Mouse (Mus musculus): ENCODE data around the gene Plxnb1. TPM values are rescaled to one million over a fixed set of nuclear protein-coding genes. Genes with fewer than 3 reads are reported as not detected.

Gene Plxnb1
- polyA plus RNA-seq, 1 experiment, result 5.8 TPM

- TF ChIP-seq CTCF (IDR thresholded peaks at IDR 0.05; ENCODE audit: control insufficient read depth, insufficient read depth, insufficient replicate concordance, low read depth, low read length) (no peak), POLR2A (IDR thresholded peaks at IDR 0.05; ENCODE audit: control insufficient read depth, low read depth, low read length) (no peak)
- H3K27me3 ChIP-seq (ENCODE audit: control insufficient read depth, insufficient read depth, low read length), result no peaks in the 10 kb centered on the region
- H3K4me1 ChIP-seq (ENCODE audit: control insufficient read depth, insufficient read depth, low read length), result no peaks in the 10 kb centered on the region
- H3K4me3 ChIP-seq (ENCODE audit: control insufficient read depth, low read depth, low read length), result no peak overlapping the region
- H3K27ac ChIP-seq (ENCODE audit: control insufficient read depth, insufficient read depth, low read depth, low read length), result no peak overlapping the region
- H3K36me3 ChIP-seq (ENCODE audit: control insufficient read depth, insufficient read depth, low read length), result no peaks in the 10 kb centered on the region
Observed at GRCm38 (mm10) chr9:109110240-109110639, 15.1 kb downstream of the Plxnb1 start.

DNA sequence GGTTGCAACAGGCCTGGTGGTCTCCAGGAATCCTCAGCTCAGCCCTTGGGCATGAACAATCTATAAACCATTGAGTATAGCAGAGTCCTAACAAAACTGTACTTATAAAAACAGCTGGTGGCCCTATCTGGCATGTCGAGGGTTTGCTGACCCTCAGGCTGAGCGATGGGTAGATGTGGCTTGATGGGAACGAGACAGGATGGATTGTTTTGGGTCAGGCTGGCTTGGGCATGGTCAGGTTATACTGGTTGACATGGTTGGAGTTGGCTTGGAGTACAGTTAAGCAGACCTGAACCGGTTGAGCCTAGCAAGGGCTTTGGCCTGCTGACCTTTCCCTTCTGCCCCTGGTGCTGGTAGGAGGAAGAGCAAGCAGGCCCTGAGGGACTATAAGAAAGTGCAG lies 15.9 kb downstream of the Plxnb1 start:
- H3K27me3 ChIP-seq (ENCODE audit: control insufficient read depth, insufficient read depth, low read length), result no peaks in the 10 kb centered on the region
- H3K36me3 ChIP-seq (ENCODE audit: control insufficient read depth, insufficient read depth, low read length), result no peaks in the 10 kb centered on the region
- H3K4me1 ChIP-seq (ENCODE audit: control insufficient read depth, insufficient read depth, low read length), result no peaks in the 10 kb centered on the region
- no peak overlapping the region for H3K4me3 ChIP-seq (ENCODE audit: control insufficient read depth, low read depth, low read length)
- TF ChIP-seq CTCF (IDR thresholded peaks at IDR 0.05; ENCODE audit: control insufficient read depth, insufficient read depth, insufficient replicate concordance, low read depth, low read length) (no peak), POLR2A (IDR thresholded peaks at IDR 0.05; ENCODE audit: control insufficient read depth, low read depth, low read length) (no peak)
- H3K27ac ChIP-seq (ENCODE audit: control insufficient read depth, insufficient read depth, low read depth, low read length), result no peak overlapping the region

- Histone ChIP-seq H3K4me3 (ENCODE audit: control insufficient read depth, low read depth, low read length) (no peak overlapping the region), H3K27me3 (ENCODE audit: control insufficient read depth, insufficient read depth, low read length) (no peaks in the 10 kb centered on the region), H3K4me1 (ENCODE audit: control insufficient read depth, insufficient read depth, low read length) (no peaks in the 10 kb centered on the region), H3K27ac (ENCODE audit: control insufficient read depth, insufficient read depth, low read depth, low read length) (no peak overlapping the region), H3K36me3 (ENCODE audit: control insufficient read depth, insufficient read depth, low read length) (no peaks in the 10 kb centered on the region)
- TF ChIP-seq POLR2A (IDR thresholded peaks at IDR 0.05; ENCODE audit: control insufficient read depth, low read depth, low read length) (no peak), CTCF (IDR thresholded peaks at IDR 0.05; ENCODE audit: control insufficient read depth, insufficient read depth, insufficient replicate concordance, low read depth, low read length) (no peak)
Observed at GRCm38 (mm10) chr9:109111591-109111990, 16.4 kb downstream of the Plxnb1 start.

DNA sequence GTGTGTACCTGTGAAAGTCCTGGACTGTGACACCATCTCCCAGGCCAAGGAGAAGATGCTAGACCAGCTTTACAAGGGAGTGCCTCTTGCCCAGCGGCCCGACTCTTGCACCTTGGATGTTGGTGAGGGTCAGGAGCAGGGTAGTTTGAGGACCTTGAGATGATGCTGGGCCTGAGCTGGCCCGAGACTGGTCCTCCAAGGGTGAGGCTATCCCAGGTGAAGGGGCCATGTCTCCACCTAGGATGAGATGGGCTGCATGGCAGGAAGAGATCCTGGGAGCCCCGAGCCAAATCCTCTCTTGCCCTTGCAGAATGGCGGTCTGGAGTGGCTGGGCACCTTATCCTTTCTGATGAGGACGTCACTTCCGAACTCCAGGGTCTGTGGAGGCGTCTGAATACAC lies 18.1 kb downstream of the Plxnb1 start:
- TF ChIP-seq CTCF (IDR thresholded peaks at IDR 0.05; ENCODE audit: control insufficient read depth, insufficient read depth, insufficient replicate concordance, low read depth, low read length) (no peak), POLR2A (IDR thresholded peaks at IDR 0.05; ENCODE audit: control insufficient read depth, low read depth, low read length) (no peak)
- no peaks in the 10 kb centered on the region for H3K36me3 ChIP-seq (ENCODE audit: control insufficient read depth, insufficient read depth, low read length)

DNA sequence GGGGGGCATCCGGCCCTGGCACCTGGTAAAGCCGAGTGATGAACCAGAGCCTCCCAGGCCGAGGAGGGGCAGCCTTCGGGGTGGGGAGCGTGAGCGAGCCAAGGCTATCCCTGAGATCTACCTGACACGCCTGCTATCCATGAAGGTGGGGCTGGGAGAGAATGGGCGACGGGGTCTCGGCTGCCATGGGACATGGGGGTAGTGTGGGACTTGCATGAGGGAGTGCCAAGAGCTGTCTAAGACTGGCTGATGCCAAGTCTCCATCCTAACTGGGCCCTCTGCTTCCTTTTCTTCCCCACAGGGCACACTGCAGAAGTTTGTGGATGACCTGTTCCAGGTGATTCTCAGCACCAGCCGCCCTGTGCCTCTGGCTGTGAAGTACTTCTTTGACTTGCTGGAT lies 19.1 kb downstream of the Plxnb1 start:
- no peaks in the 10 kb centered on the region for H3K36me3 ChIP-seq (ENCODE audit: control insufficient read depth, insufficient read depth, low read length)
- TF ChIP-seq CTCF (IDR thresholded peaks at IDR 0.05; ENCODE audit: control insufficient read depth, insufficient read depth, insufficient replicate concordance, low read depth, low read length) (no peak), POLR2A (IDR thresholded peaks at IDR 0.05; ENCODE audit: control insufficient read depth, low read depth, low read length) (no peak)
- H3K4me1 ChIP-seq (ENCODE audit: control insufficient read depth, insufficient read depth, low read length), result no peaks in the 10 kb centered on the region
- H3K4me3 ChIP-seq (ENCODE audit: control insufficient read depth, low read depth, low read length), result no peak overlapping the region
- no peak overlapping the region for H3K27ac ChIP-seq (ENCODE audit: control insufficient read depth, insufficient read depth, low read depth, low read length)
- H3K27me3 ChIP-seq (ENCODE audit: control insufficient read depth, insufficient read depth, low read length), result no peaks in the 10 kb centered on the region

More for the DNA sequence above, 18.1 kb downstream of the Plxnb1 start:
- Histone ChIP-seq H3K4me1 (ENCODE audit: control insufficient read depth, insufficient read depth, low read length) (no peaks in the 10 kb centered on the region), H3K27me3 (ENCODE audit: control insufficient read depth, insufficient read depth, low read length) (no peaks in the 10 kb centered on the region), H3K4me3 (ENCODE audit: control insufficient read depth, low read depth, low read length) (no peak overlapping the region), H3K27ac (ENCODE audit: control insufficient read depth, insufficient read depth, low read depth, low read length) (no peak overlapping the region)

- Histone ChIP-seq H3K4me1 (ENCODE audit: control insufficient read depth, insufficient read depth, low read length) (no peaks in the 10 kb centered on the region), H3K27ac (ENCODE audit: control insufficient read depth, insufficient read depth, low read depth, low read length) (no peak overlapping the region), H3K27me3 (ENCODE audit: control insufficient read depth, insufficient read depth, low read length) (no peaks in the 10 kb centered on the region), H3K36me3 (ENCODE audit: control insufficient read depth, insufficient read depth, low read length) (no peaks in the 10 kb centered on the region), H3K4me3 (ENCODE audit: control insufficient read depth, low read depth, low read length) (no peak overlapping the region)
- TF ChIP-seq CTCF (IDR thresholded peaks at IDR 0.05; ENCODE audit: control insufficient read depth, insufficient read depth, insufficient replicate concordance, low read depth, low read length) (no peak), POLR2A (IDR thresholded peaks at IDR 0.05; ENCODE audit: control insufficient read depth, low read depth, low read length) (no peak)
Observed at GRCm38 (mm10) chr9:109114871-109115270, 19.7 kb downstream of the Plxnb1 start.

GRCm38 (mm10) chr9:109116205-109116604 lies 21.0 kb downstream of the Plxnb1 start:
- TF ChIP-seq POLR2A (IDR thresholded peaks at IDR 0.05; ENCODE audit: control insufficient read depth, low read depth, low read length), result no peak
- Histone ChIP-seq H3K27ac (ENCODE audit: control insufficient read depth, insufficient read depth, low read depth, low read length) (no peak overlapping the region), H3K27me3 (ENCODE audit: control insufficient read depth, insufficient read depth, low read length) (no peaks in the 10 kb centered on the region), H3K36me3 (ENCODE audit: control insufficient read depth, insufficient read depth, low read length) (no peaks in the 10 kb centered on the region), H3K4me1 (ENCODE audit: control insufficient read depth, insufficient read depth, low read length) (no peaks in the 10 kb centered on the region), H3K4me3 (ENCODE audit: control insufficient read depth, low read depth, low read length) (no peak overlapping the region)

DNA sequence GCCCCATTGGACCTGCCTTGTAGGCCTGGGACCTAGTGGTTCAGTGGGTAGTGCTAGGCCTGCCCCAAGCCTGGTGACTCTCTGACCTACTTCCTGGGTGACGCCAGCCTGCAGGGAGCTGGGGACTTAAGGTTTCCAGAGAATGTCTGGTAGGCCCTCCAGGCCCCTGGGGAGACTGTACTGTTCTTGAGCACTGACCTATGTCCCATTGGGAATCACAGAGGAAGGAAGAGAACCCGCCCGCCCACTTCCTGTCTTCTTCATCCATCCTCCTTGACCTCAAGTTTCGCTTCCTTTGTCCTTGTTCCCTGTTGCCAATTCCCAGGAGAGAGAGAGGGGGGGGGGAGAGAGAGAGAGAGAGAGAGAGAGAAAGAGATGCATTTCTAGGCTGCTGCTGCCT lies 22.9 kb downstream of the Plxnb1 start:
- no peaks in the 10 kb centered on the region for H3K27me3 ChIP-seq (ENCODE audit: control insufficient read depth, insufficient read depth, low read length)
- H3K4me1 ChIP-seq (ENCODE audit: control insufficient read depth, insufficient read depth, low read length), result no peaks in the 10 kb centered on the region
- no peak overlapping the region for H3K4me3 ChIP-seq (ENCODE audit: control insufficient read depth, low read depth, low read length)
- no peak for TF ChIP-seq CTCF (IDR thresholded peaks at IDR 0.05; ENCODE audit: control insufficient read depth, insufficient read depth, insufficient replicate concordance, low read depth, low read length)
- no peak for TF ChIP-seq POLR2A (IDR thresholded peaks at IDR 0.05; ENCODE audit: control insufficient read depth, low read depth, low read length)
- H3K36me3 ChIP-seq (ENCODE audit: control insufficient read depth, insufficient read depth, low read length), result no peaks in the 10 kb centered on the region
- H3K27ac ChIP-seq (ENCODE audit: control insufficient read depth, insufficient read depth, low read depth, low read length), result no peak overlapping the region
